ENCODE assay signal across 9 mouse cellular contexts in genomic region chr13:37506046-37506445, GRCm38 (mm10).
DNase-seq lines count a peak whose midpoint lies in the region; ATAC-seq lines count a peak whose summit lies in the region.
"Had no signal": no experiment of that assay in that cellular context is flagged by ENCODE, and none has a peak within 500 bp of the region (broad histone marks: within the 10 kb centered on the region; RNA-seq: fewer than 3 reads in every experiment).

No protein-coding gene starts in this region.

- DNase-seq in midbrain, embryonic 10.5 days (ENCODE audit: low spot score) = no peak
- peak; percentile 97 for DNase-seq in heart, adult 11 months
- peak; percentile 54 for DNase-seq in skeletal muscle tissue, adult 2 months (ENCODE audit: low read depth, low spot score)
- no peak for DNase-seq in left cerebral cortex, adult 18-20 months (ENCODE audit: low spot score in 2 of 2)
- DNase-seq in embryo, embryonic 10.5 days (ENCODE audit: low spot score) = no peak
- DNase-seq in right cerebral cortex, postnatal 36 days (ENCODE audit: low spot score in 2 of 2) = no peak

- H3K27ac ChIP-seq in midbrain, embryonic 10.5 days (replicated peaks) = peak overlapping the region; percentile 52; the same call in 1 of the 2 replicates
- no peak overlapping the region for H3K27ac ChIP-seq in midbrain, embryonic 15.5 days
- H3K27ac ChIP-seq in kidney, embryonic 15.5 days = peak overlapping the region; percentile 85
- H3K27ac ChIP-seq: neural tube, embryonic 12.5 days had no signal

- ATAC-seq in midbrain, embryonic 15.5 days (replicated peaks) = no peak
- ATAC-seq in kidney, embryonic 15.5 days (replicated peaks; ENCODE audit: low FRiP score) = no peak

- no peak overlapping the region for H3K4me3 ChIP-seq in midbrain, embryonic 10.5 days
- H3K4me3 ChIP-seq in midbrain, embryonic 15.5 days = no peak overlapping the region
- H3K4me3 ChIP-seq in kidney, embryonic 15.5 days (replicated peaks) = no peak overlapping the region
- H3K4me3 ChIP-seq: neural tube, embryonic 12.5 days had no signal

- H3K9ac ChIP-seq in midbrain, embryonic 15.5 days = no peak overlapping the region
- no peak overlapping the region for H3K9ac ChIP-seq in kidney, embryonic 15.5 days
- H3K9ac ChIP-seq: neural tube, embryonic 12.5 days had no signal

- H3K27me3 ChIP-seq in midbrain, embryonic 10.5 days (ENCODE audit: low read depth, poor library complexity, severe bottlenecking) = peaks cover 39% of the 10 kb centered on the region
- H3K27me3 ChIP-seq in midbrain, embryonic 15.5 days (replicated peaks) = no peaks in the 10 kb centered on the region
- H3K27me3 ChIP-seq in kidney, embryonic 15.5 days = no peaks in the 10 kb centered on the region
- H3K27me3 ChIP-seq: neural tube, embryonic 12.5 days had no signal

- H3K4me1 ChIP-seq in midbrain, embryonic 10.5 days = peaks cover 39% of the 10 kb centered on the region
- peaks cover 9% of the 10 kb centered on the region for H3K4me1 ChIP-seq in midbrain, embryonic 15.5 days
- peaks cover 57% of the 10 kb centered on the region for H3K4me1 ChIP-seq in kidney, embryonic 15.5 days

- 79% methylated on average over 10 of the region's 10 CpGs for WGBS in midbrain, embryonic 10.5 days
- 66% methylated on average over 10 of the region's 10 CpGs for WGBS in midbrain, embryonic 15.5 days
- whole genome bisulfite sequencing in kidney, embryonic 15.5 days = 41% methylated on average over 10 of the region's 10 CpGs

- no peaks in the 10 kb centered on the region for H3K36me3 ChIP-seq in midbrain, embryonic 10.5 days
- no peaks in the 10 kb centered on the region for H3K36me3 ChIP-seq in midbrain, embryonic 15.5 days (replicated peaks)
- H3K36me3 ChIP-seq in kidney, embryonic 15.5 days = no peaks in the 10 kb centered on the region
- H3K36me3 ChIP-seq: neural tube, embryonic 12.5 days had no signal

- H3K4me2 ChIP-seq in midbrain, embryonic 15.5 days = no peak overlapping the region
- H3K4me2 ChIP-seq in kidney, embryonic 15.5 days = no peak overlapping the region
- H3K4me2 ChIP-seq: neural tube, embryonic 12.5 days had no signal

- no peaks in the 10 kb centered on the region for H3K9me3 ChIP-seq in midbrain, embryonic 10.5 days (replicated peaks)
- no peaks in the 10 kb centered on the region for H3K9me3 ChIP-seq in midbrain, embryonic 15.5 days
- H3K9me3 ChIP-seq in kidney, embryonic 15.5 days (replicated peaks) = no peaks in the 10 kb centered on the region
- H3K9me3 ChIP-seq: neural tube, embryonic 12.5 days had no signal

Comparison
In these comparisons a context has a peak if more than half of its experiments do, and no peak if none do; other contexts are left out.
1. DNase-seq: peak in heart, adult 11 months (single experiment) and skeletal muscle tissue, adult 2 months (single experiment); none in midbrain, embryonic 10.5 days (single experiment), left cerebral cortex, adult 18-20 months (0 of 2), embryo, embryonic 10.5 days (single experiment) and right cerebral cortex, postnatal 36 days (0 of 2).